In genomic region chr4:63409317-63409907, GRCm38 (mm10) we compare ENCODE assay signal across 9 mouse cellular contexts. TPM values are rescaled to one million over a fixed set of nuclear protein-coding genes. Genes with fewer than 3 reads are reported as not detected.
DNase-seq lines count a peak whose midpoint lies in the region; ATAC-seq and TF ChIP-seq lines count a peak whose summit lies in the region.
"Had no signal": no experiment of that assay in that cellular context is flagged by ENCODE, and none has a peak within 500 bp of the region (broad histone marks: within the 10 kb centered on the region; RNA-seq: fewer than 3 reads in every experiment).

No protein-coding gene starts in this region.

- in situ Hi-C loops in ES-E14 (cut with MboI; ENCODE audit: low sequenced_read_pairs in 2 of 2, unreplicated experiment in 2 of 2): no loop called here

- no peak overlapping the region for H3K9ac ChIP-seq in ES-E14 (ENCODE audit: insufficient read depth, low read depth, low read length, poor library complexity, severe bottlenecking)
- peak overlapping the region; percentile 67 for H3K9ac ChIP-seq in forebrain, embryonic 16.5 days (replicated peaks; ENCODE audit: low read depth, low read length)
- H3K9ac ChIP-seq in intestine, embryonic 14.5 days (ENCODE audit: low read length): peak overlapping the region; percentile 5

- H3K9me3 ChIP-seq in ES-E14 (ENCODE audit: control insufficient read depth, insufficient read depth, low read depth, low read length): no peaks in the 10 kb centered on the region
- H3K9me3 ChIP-seq in forebrain, embryonic 16.5 days (ENCODE audit: control insufficient read depth, low read length): no peaks in the 10 kb centered on the region
- H3K9me3 ChIP-seq in intestine, embryonic 14.5 days (ENCODE audit: control insufficient read depth, low read length): no peaks in the 10 kb centered on the region

- peaks cover 10% of the 10 kb centered on the region; the same call in 1 of the 2 replicates for H3K79me2 ChIP-seq in macrophage (ENCODE audit: inconsistent target)

- DNase-seq in A20 (ENCODE audit: low read depth, low spot score): peak; percentile 68
- no peak for DNase-seq in ES-E14 (ENCODE audit: low read depth, low spot score)
- peak; percentile 66 for DNase-seq in intestine, embryonic 14.5 days (ENCODE audit: low spot score)
- DNase-seq in urinary bladder, postnatal 4 days (ENCODE audit: low spot score in 2 of 2): no peak
- DNase-seq in adrenal gland, postnatal 4 days (ENCODE audit: low spot score in 2 of 2): no peak
- no peak for DNase-seq in cerebellum, adult 2 months

- peak overlapping the region; percentile 89 for H3K4me2 ChIP-seq in forebrain, embryonic 16.5 days (ENCODE audit: low read length)
- H3K4me2 ChIP-seq in intestine, embryonic 14.5 days (ENCODE audit: low read length): peak overlapping the region; percentile 90

- TF ChIP-seq POLR2A in cerebellum, adult 2 months (IDR thresholded peaks at IDR 0.05; ENCODE audit: borderline replicate concordance, insufficient read depth, low read length): no peak

- H3K36me3 ChIP-seq in ES-E14 (ENCODE audit: control insufficient read depth, insufficient read depth, low read length, poor library complexity, severe bottlenecking): no peaks in the 10 kb centered on the region
- H3K36me3 ChIP-seq in forebrain, embryonic 16.5 days (ENCODE audit: control insufficient read depth, insufficient read depth): no peaks in the 10 kb centered on the region
- no peaks in the 10 kb centered on the region for H3K36me3 ChIP-seq in intestine, embryonic 14.5 days (ENCODE audit: control insufficient read depth, insufficient read depth, low read length)
- no peaks in the 10 kb centered on the region for H3K36me3 ChIP-seq in macrophage (ENCODE audit: inconsistent target)

- H3K4me1 ChIP-seq in ES-E14 (ENCODE audit: control insufficient read depth in 2 of 2, insufficient read depth in 2 of 2, low read length in 2 of 2, poor library complexity in 1 of 2): peaks cover 3 to 6% of the 10 kb centered on the region in 2 experiments; a peak in 1 of 4 replicates
- H3K4me1 ChIP-seq in forebrain, embryonic 16.5 days (replicated peaks; ENCODE audit: control insufficient read depth, insufficient read depth, low read length): peaks cover 56% of the 10 kb centered on the region
- peaks cover 25% of the 10 kb centered on the region for H3K4me1 ChIP-seq in intestine, embryonic 14.5 days (replicated peaks; ENCODE audit: control insufficient read depth, insufficient read depth, low read length)
- H3K4me1 ChIP-seq in cerebellum, adult 2 months (ENCODE audit: control insufficient read depth, insufficient read depth, low read length): no peaks in the 10 kb centered on the region

- no peak for ATAC-seq in forebrain, embryonic 16.5 days
- ATAC-seq in intestine, embryonic 14.5 days (replicated peaks; ENCODE audit: low FRiP score, low TSS enrichment, low read depth): no peak

- H3K27me3 ChIP-seq in forebrain, embryonic 16.5 days (replicated peaks; ENCODE audit: control insufficient read depth, insufficient read depth, low read length): no peaks in the 10 kb centered on the region
- no peaks in the 10 kb centered on the region for H3K27me3 ChIP-seq in intestine, embryonic 14.5 days (replicated peaks; ENCODE audit: control insufficient read depth, insufficient read depth, low read length)
- no peaks in the 10 kb centered on the region for H3K27me3 ChIP-seq in cerebellum, adult 2 months (ENCODE audit: control insufficient read depth, insufficient read depth, low read length)

- H3K4me3 ChIP-seq in ES-E14 (ENCODE audit: insufficient read depth in 1 of 2, low read depth in 1 of 2, low read length in 2 of 2, poor library complexity in 1 of 2, severe bottlenecking in 1 of 2): peak overlapping the region; percentile 77 to 88
- peak overlapping the region; percentile 71 for H3K4me3 ChIP-seq in forebrain, embryonic 16.5 days (replicated peaks; ENCODE audit: low read length)
- H3K4me3 ChIP-seq in intestine, embryonic 14.5 days (ENCODE audit: low read depth, low read length): peak overlapping the region; percentile 52
- peak overlapping the region; percentile 41 for H3K4me3 ChIP-seq in macrophage (ENCODE audit: inconsistent target)
- no peak overlapping the region for H3K4me3 ChIP-seq in cerebellum, adult 2 months (replicated peaks; ENCODE audit: insufficient read depth, low read depth, low read length)

- 0% methylated on average over 18 of the region's 18 CpGs for WGBS in forebrain, embryonic 16.5 days
- WGBS in intestine, embryonic 14.5 days: 3% methylated on average over 18 of the region's 18 CpGs
- WGBS in macrophage (ENCODE audit: missing documents): 3% methylated on average over 18 of the region's 18 CpGs
- 1% methylated on average over 18 of the region's 18 CpGs for WGBS in cerebellum, adult 2 months

- no peak for TF ChIP-seq CTCF in cerebellum, adult 2 months (IDR thresholded peaks at IDR 0.05; ENCODE audit: borderline replicate concordance, insufficient read depth, low read depth, low read length)

- H3K27ac ChIP-seq in ES-E14 (ENCODE audit: insufficient read depth, low read depth, low read length, poor library complexity, severe bottlenecking) (no peak overlapping the region), macrophage (peak overlapping the region; percentile 78)
- H3K27ac ChIP-seq in forebrain, embryonic 16.5 days (ENCODE audit: low read length): peak overlapping the region; percentile 77
- no peak overlapping the region for H3K27ac ChIP-seq in intestine, embryonic 14.5 days (ENCODE audit: low read depth)
- H3K27ac ChIP-seq in cerebellum, adult 2 months (ENCODE audit: insufficient read depth, low read length): no peak overlapping the region

TF ChIP-seq in ES-E14, 5 proteins besides CTCF, POLR2A, EP300 and RAD21:
- TF ChIP-seq ZNF384 (IDR thresholded peaks at IDR 0.05; ENCODE audit: low read depth, low read length) (no peak), CHD2 (IDR thresholded peaks at IDR 0.05; ENCODE audit: low read depth, low read length) (no peak), MAFK (IDR thresholded peaks at IDR 0.05; ENCODE audit: insufficient read depth, low read depth, low read length) (no peak), ZC3H11A (IDR thresholded peaks at IDR 0.05; ENCODE audit: borderline replicate concordance, low read depth, low read length) (no peak), HCFC1 (IDR thresholded peaks at IDR 0.05; ENCODE audit: borderline replicate concordance, insufficient read depth, low read length) (no peak)

RNA-seq across cellular contexts. Expression of gene Akna, which starts 6.3 kb away (rescaled TPM):
- total RNA-seq in ES-E14 (2012; rRNA removed): 2.7 TPM in 2 replicates
- polyA plus RNA-seq in forebrain, embryonic 16.5 days (2015; fragmentation: Nextera tagmentation; extraction: Ambion mirVana): 10.6 and 11.2 TPM in 2 replicates
- 6.4 and 6.8 TPM in 2 replicates for polyA plus RNA-seq in intestine, embryonic 14.5 days (2014; fragmentation: Nextera tagmentation; extraction: Ambion mirVana)
- 100 to 1,000 TPM; 108 to 877 (median 288) TPM for total RNA-seq in macrophage (2018; cell fraction: chromatin; rRNA removed)
- 100 to 1,000 TPM in 4 of 26 experiments, 10 to 100 TPM in 22; 26.5 to 181 (median 58.8) TPM for total RNA-seq in macrophage (2018; cell fraction: cytosol; rRNA removed)
- 100 to 1,000 TPM in 23 of 26 experiments, 10 to 100 TPM in 3; 76.0 to 478 (median 187) TPM for total RNA-seq in macrophage (2018; cell fraction: nucleus; rRNA removed)
- 14.8 to 23.1 TPM (median 20.8 TPM) in 3 replicates for polyA plus RNA-seq in macrophage (2018)
- 1 to 10 TPM; 7.8 to 9.1 TPM for total RNA-seq in adrenal gland, postnatal 4 days (2021)
- 1.9 TPM in 2 replicates for polyA plus RNA-seq in cerebellum, adult 2 months (2012; rRNA removed)

RNA-seq across cellular contexts. Expression of gene Orm2, which starts 47.2 kb away (rescaled TPM):
- not detected in 2 replicates for total RNA-seq in ES-E14 (2012; rRNA removed)
- not detected in 2 replicates for polyA plus RNA-seq in forebrain, embryonic 16.5 days (2015; fragmentation: Nextera tagmentation; extraction: Ambion mirVana)
- polyA plus RNA-seq in intestine, embryonic 14.5 days (2014; fragmentation: Nextera tagmentation; extraction: Ambion mirVana): not detected in 2 replicates
- total RNA-seq in macrophage (2018; cell fraction: chromatin; rRNA removed): not detected
- under 1 TPM in 2 of 26 experiments, not detected in 24; 0.17 to 0.19 TPM for total RNA-seq in macrophage (2018; cell fraction: cytosol; rRNA removed)
- not detected for total RNA-seq in macrophage (2018; cell fraction: nucleus; rRNA removed)
- not detected in 3 replicates for polyA plus RNA-seq in macrophage (2018)
- under 1 TPM in 1 of 2 experiments, not detected in 1; 0.59 TPM for total RNA-seq in adrenal gland, postnatal 4 days (2021)
- not detected in 2 replicates for polyA plus RNA-seq in cerebellum, adult 2 months (2012; rRNA removed)
- total RNA-seq: common myeloid progenitor, adult 5-6 weeks had no signal

RNA-seq across cellular contexts. Expression of gene Orm3, which starts 53.5 kb away (rescaled TPM):
- total RNA-seq in ES-E14 (2012; rRNA removed): not detected in 2 replicates
- polyA plus RNA-seq in forebrain, embryonic 16.5 days (2015; fragmentation: Nextera tagmentation; extraction: Ambion mirVana): not detected in 2 replicates
- polyA plus RNA-seq in intestine, embryonic 14.5 days (2014; fragmentation: Nextera tagmentation; extraction: Ambion mirVana): not detected in 2 replicates
- 1 to 10 TPM in 3 of 26 experiments, not detected in 23; 1.4 to 2.0 (median 1.5) TPM for total RNA-seq in macrophage (2018; cell fraction: chromatin; rRNA removed)
- total RNA-seq in macrophage (2018; cell fraction: cytosol; rRNA removed): under 1 TPM in 1 of 26 experiments, not detected in 25; 0.10 TPM
- 1 to 10 TPM in 3 of 26 experiments, under 1 TPM in 1, not detected in 22; 0.81 to 2.7 (median 1.6) TPM for total RNA-seq in macrophage (2018; cell fraction: nucleus; rRNA removed)
- polyA plus RNA-seq in macrophage (2018): not detected in 3 replicates
- 1 to 10 TPM; 1.5 to 2.1 TPM for total RNA-seq in adrenal gland, postnatal 4 days (2021)
- 0.14 TPM in 1 of 2 replicates, not detected in the other for polyA plus RNA-seq in cerebellum, adult 2 months (2012; rRNA removed)
- total RNA-seq: common myeloid progenitor, adult 5-6 weeks had no signal

Comparison
In these comparisons a context has a peak if more than half of its experiments do, and no peak if none do; other contexts are left out.
1. DNase-seq: peak in A20 (single experiment) and intestine, embryonic 14.5 days (single experiment); none in ES-E14 (single experiment), urinary bladder, postnatal 4 days (0 of 2), adrenal gland, postnatal 4 days (0 of 2) and cerebellum, adult 2 months (0 of 2).
2. H3K27ac ChIP-seq: peak in forebrain, embryonic 16.5 days (single experiment) and macrophage (single experiment); none in ES-E14 (single experiment), intestine, embryonic 14.5 days (single experiment) and cerebellum, adult 2 months (single experiment).